Mouse (Mus musculus): ENCODE measurements at regions not wholly inside any gene's neighbourhood (a gene's known extent, or its start where the extent isn't known, plus 50 kb on each side); places are given as distances from the start of the nearest gene placed in this dataset.

GRCm38 (mm10) chr3:133773490-133773889 is 228.6 kb upstream of the Tet2 start:
- TF ChIP-seq CTCF (IDR thresholded peaks at IDR 0.05; ENCODE audit: insufficient read depth, low read depth, low read length) (no peak), POLR2A (IDR thresholded peaks at IDR 0.05; ENCODE audit: insufficient read depth, low read depth, low read length) (no peak)

Measured in olfactory bulb, adult 2 months (tissue).